Mouse (Mus musculus) ES-Bruce4 (cell line): Measurements from ENCODE around the gene Bpifc.

Experiments used
- CTCF ChIP-seq: IDR thresholded peaks from one replicate; pipeline ENCODE4 v1.8.1; 2011; ENCODE audit warnings: low read depth, low read length
- EP300 ChIP-seq: IDR thresholded peaks from 2 replicates; pipeline ENCODE4 v1.6.1; 2011; ENCODE audit warnings: low read depth, low read length; ENCODE audit not compliant: insufficient read depth
- POLR2A ChIP-seq: IDR thresholded peaks from one replicate; pipeline ENCODE4 v1.8.1; 2011; ENCODE audit warnings: low read length; ENCODE audit not compliant: insufficient read depth

GRCm38 (mm10) chr10:85992412-85992811 lies 19.3 kb downstream of the Bpifc start:
- TF ChIP-seq CTCF (no peak), EP300 (no peak), POLR2A (no peak)
